Mouse (Mus musculus) lung, embryonic 16.5 days (tissue): ENCODE data around the gene Cyp2s1. TPM values are rescaled to one million over a fixed set of nuclear protein-coding genes. Genes with fewer than 3 reads are reported as not detected.
A peak's percentile ranks its signal among the peaks of the same experiment; 100 is the strongest.

Experiments used
- ATAC-seq: fragments of 200-750 bp; cut with Nextera tagmentation; 2 replicates; pipeline ENCODE4 v1.8.0; 2017; ENCODE audit warnings: low read depth, mild to moderate bottlenecking, moderate library complexity
- H3K27ac ChIP-seq: fragments of 300-500 bp; sonication (generic); 2 replicates; pipeline ENCODE4 v1.5.1; 2014; ENCODE audit warnings: mild to moderate bottlenecking, control low read depth, low read length
- H3K27me3 ChIP-seq: fragments of 300-500 bp; sonication (generic); 2 replicates; pipeline ENCODE4 v1.6.1; 2014; ENCODE audit warnings: low read depth, low read length, mixed read lengths; ENCODE audit not compliant: control insufficient read depth, insufficient read depth
- H3K36me3 ChIP-seq: fragments of 300-500 bp; sonication (generic); 2 replicates; pipeline ENCODE4 v1.6.1; 2014; ENCODE audit warnings: low read length; ENCODE audit not compliant: control insufficient read depth, insufficient read depth
- H3K4me1 ChIP-seq: fragments of 300-500 bp; sonication (generic); replicated peaks from 2 replicates; pipeline ENCODE4 v1.6.1; 2014; ENCODE audit warnings: low read length, mixed read lengths; ENCODE audit not compliant: control insufficient read depth, insufficient read depth
- H3K4me2 ChIP-seq: fragments of 300-500 bp; sonication (generic); 2 replicates; pipeline ENCODE4 v1.6.1; 2014; ENCODE audit warnings: low read depth, low read length, control low read depth
- H3K4me3 ChIP-seq: fragments of 300-500 bp; sonication (generic); 2 replicates; pipeline ENCODE4 v1.5.1; 2014; ENCODE audit warnings: mild to moderate bottlenecking, low read length, control low read depth
- H3K9ac ChIP-seq: fragments of 300-500 bp; sonication (generic); 2 replicates; pipeline ENCODE4 v1.6.1; 2014; ENCODE audit warnings: low read length, control low read depth
- H3K9me3 ChIP-seq: fragments of 300-500 bp; sonication (generic); 2 replicates; pipeline ENCODE4 v1.6.1; 2016; ENCODE audit warnings: low read length; ENCODE audit not compliant: control insufficient read depth
- WGBS: fragments of 180-500 bp; shearing (Covaris S2); extraction: QIAGEN DNeasy Blood & Tissue Kit; methylation state at CpG from one replicate; pipeline ENCODE4 v1.1.7; 2014; 5-methylcytosine and 5-hydroxymethylcytosine counted together
- microRNA-seq: library from miRNA; unstranded; fragments of <30 nt; microRNA quantifications from one replicate; pipeline ENCODE4, GENCODE M21; 2016
- polyA plus RNA-seq: library from polyadenylated mRNA; unstranded; fragments of >200 nt; fragmentation: Nextera tagmentation; extraction: Ambion mirVana; gene quantifications from 2 replicates; pipeline ENCODE4 v1.2.1, GENCODE M21; 2015

The Cyp2s1 gene
- polyA plus RNA-seq, 1 experiment from 2014 or later: 18.9 TPM

- peaks cover 15% of the 10 kb centered on the region for H3K4me1 ChIP-seq
- ATAC-seq: no peak
- no peaks in the 10 kb centered on the region for H3K27me3 ChIP-seq
- H3K4me2 ChIP-seq: peak overlapping the region; percentile 93; the same call in 1 of the 2 replicates
- WGBS: 0% methylated on average over 29 of the region's 30 CpGs
- H3K4me3 ChIP-seq: peak overlapping the region; percentile 94
- no peaks in the 10 kb centered on the region for H3K9me3 ChIP-seq
- H3K9ac ChIP-seq: peak overlapping the region; percentile 99
- H3K36me3 ChIP-seq: peaks cover 15% of the 10 kb centered on the region
- peak overlapping the region; percentile 97 for H3K27ac ChIP-seq
Measured at GRCm38 (mm10) chr7:25754439-25754737, 62.3 kb downstream of the Cyp2s1 start.

DNA sequence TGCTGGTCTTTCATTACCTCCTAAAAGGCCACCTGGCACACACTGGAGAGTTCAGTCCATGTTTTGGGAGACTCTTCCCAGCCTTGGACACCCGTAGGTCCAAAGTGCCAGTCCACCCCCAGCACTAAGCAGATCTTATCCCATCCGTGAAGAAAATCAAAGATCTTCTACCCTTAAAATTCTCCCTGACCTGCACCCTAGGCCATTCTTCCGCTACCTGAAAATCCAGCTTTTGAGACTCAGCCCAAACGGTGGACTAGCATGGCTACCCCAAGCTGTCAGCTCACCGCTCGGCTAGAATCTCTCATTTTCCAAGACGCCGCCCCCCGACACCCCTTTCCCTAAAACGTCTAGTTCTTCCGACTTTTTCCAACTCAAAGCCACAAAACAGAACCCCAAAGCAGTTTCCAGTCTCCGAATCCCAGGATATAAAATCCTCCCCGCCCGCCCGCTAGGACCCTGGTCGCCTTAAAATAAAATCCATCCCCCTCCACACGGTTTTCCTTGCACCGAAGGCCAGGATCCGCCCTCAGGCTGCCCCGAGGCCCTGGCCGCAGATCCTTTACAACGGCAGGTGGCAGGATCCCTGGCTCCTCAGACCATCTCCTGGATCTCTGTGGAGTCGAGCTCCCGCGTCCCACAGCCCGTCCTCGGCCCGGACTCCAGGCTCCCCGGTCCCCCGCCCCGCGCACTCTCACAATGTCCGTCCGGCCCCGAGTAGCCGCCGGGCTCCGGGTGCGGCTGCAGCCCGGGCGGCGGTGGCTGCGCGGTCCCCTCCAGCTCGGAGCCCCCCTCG is 62.9 kb downstream of the Cyp2s1 start:
- 1% methylated on average over 46 of the region's 46 CpGs for WGBS
- H3K27ac ChIP-seq: peak overlapping the region; percentile 97
- peak overlapping the region; percentile 99 for H3K9ac ChIP-seq
- H3K4me2 ChIP-seq: peak overlapping the region; percentile 93
- no peaks in the 10 kb centered on the region for H3K27me3 ChIP-seq
- H3K4me1 ChIP-seq: peaks cover 15% of the 10 kb centered on the region
- H3K4me3 ChIP-seq: peak overlapping the region; percentile 94
- peak; percentile 9 for ATAC-seq
- peaks cover 19% of the 10 kb centered on the region for H3K36me3 ChIP-seq
- H3K9me3 ChIP-seq: no peaks in the 10 kb centered on the region

DNA sequence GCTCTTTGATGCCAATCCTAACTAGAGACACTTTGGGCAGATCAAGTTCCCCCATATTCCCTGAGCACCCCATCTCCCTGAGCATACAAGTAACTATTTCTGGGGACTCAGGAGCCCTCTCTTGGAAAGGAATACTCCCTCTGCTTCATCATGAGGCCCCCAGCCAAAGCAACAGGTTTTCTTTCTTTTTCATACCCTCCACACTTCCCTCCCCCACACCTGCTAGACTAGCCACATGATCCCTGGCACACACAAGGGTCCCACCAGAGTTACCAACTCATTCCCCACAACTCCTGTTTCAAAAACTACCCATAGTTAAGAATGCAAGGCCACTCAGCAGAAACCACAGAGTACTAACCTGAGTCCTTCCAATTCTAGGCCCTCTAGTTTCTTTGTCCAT is 63.6 kb downstream of the Cyp2s1 start:
- Histone ChIP-seq H3K36me3 (peaks cover 27% of the 10 kb centered on the region), H3K9ac (peak overlapping the region; percentile 99), H3K27ac (no peak overlapping the region), H3K4me2 (peak overlapping the region; percentile 93), H3K27me3 (no peaks in the 10 kb centered on the region), H3K4me1 (peaks cover 15% of the 10 kb centered on the region), H3K4me3 (peak overlapping the region; percentile 94), H3K9me3 (no peaks in the 10 kb centered on the region)
- ATAC-seq: no peak

Small RNA genes within 50 kb of the gene (microRNA-seq; reads per million reads assigned to microRNA genes)
- gene Gm24865: not detected

Other genes starting within 250 kb of the Cyp2s1 start
- 0.23 TPM in 1 of 2 replicates, not detected in the other for gene Erich4, start 201.0 kb downstream of the Cyp2s1 start, polyA plus RNA-seq
- gene Dmac2, start 197.5 kb downstream of the Cyp2s1 start, polyA plus RNA-seq: 34.5 TPM in 2 replicates
- 10.5 and 11.1 TPM in 2 replicates for gene B3gnt8, start 190.3 kb downstream of the Cyp2s1 start, polyA plus RNA-seq
- 64.6 and 67.6 TPM in 2 replicates for gene Bckdha, start 157.9 kb downstream of the Cyp2s1 start, polyA plus RNA-seq
- gene Exosc5, start 157.7 kb downstream of the Cyp2s1 start, polyA plus RNA-seq: 70.6 and 71.2 TPM in 2 replicates
- 3.6 and 3.9 TPM in 2 replicates for gene Tmem91, start 141.7 kb downstream of the Cyp2s1 start, polyA plus RNA-seq
- gene B9d2, start 136.1 kb downstream of the Cyp2s1 start, polyA plus RNA-seq: 33.1 and 35.8 TPM in 2 replicates
- 3.1 and 3.4 TPM in 2 replicates for gene Tgfb1, start 129.9 kb downstream of the Cyp2s1 start, polyA plus RNA-seq
- 21.1 and 24.9 TPM in 2 replicates for gene Ccdc97, start 97.8 kb downstream of the Cyp2s1 start, polyA plus RNA-seq
- 47.9 and 55.8 TPM in 2 replicates for gene Hnrnpul1, start 62.2 kb downstream of the Cyp2s1 start, polyA plus RNA-seq
- gene Axl, start 28.2 kb downstream of the Cyp2s1 start, polyA plus RNA-seq: 53.6 and 55.1 TPM in 2 replicates
- gene Cyp2b10, start 80.7 kb upstream of the Cyp2s1 start, polyA plus RNA-seq: 0.60 and 1.4 TPM in 2 replicates
- gene Cyp2b13, start 244.6 kb upstream of the Cyp2s1 start, polyA plus RNA-seq: not detected in 2 replicates